Mouse (Mus musculus) heart, postnatal 10 days (tissue): ENCODE results near the gene Sap30bp. TPM values are rescaled to one million over a fixed set of nuclear protein-coding genes. Genes with fewer than 3 reads are reported as not detected.
A peak's percentile ranks its signal among the peaks of the same experiment; 100 is the strongest.

Source experiments
- DNase-seq, 2 experiments: peaks; one replicate each; pipeline ENCODE4 v3.0.0; 2021
- intact Hi-C: fragments of 180-260 bp; cut with DNase I; formaldehyde crosslinking; loops from one replicate; pipeline ENCODE4 v1.15.1; 2025
- total RNA-seq, 2 experiments: library from RNA; stranded (reverse); gene quantifications; 2 replicates each; pipeline ENCODE4 v1.2.3; 2021

The Sap30bp gene
- total RNA-seq, 2 experiments from 2014 or later = 26.6 to 26.7 TPM

DNA sequence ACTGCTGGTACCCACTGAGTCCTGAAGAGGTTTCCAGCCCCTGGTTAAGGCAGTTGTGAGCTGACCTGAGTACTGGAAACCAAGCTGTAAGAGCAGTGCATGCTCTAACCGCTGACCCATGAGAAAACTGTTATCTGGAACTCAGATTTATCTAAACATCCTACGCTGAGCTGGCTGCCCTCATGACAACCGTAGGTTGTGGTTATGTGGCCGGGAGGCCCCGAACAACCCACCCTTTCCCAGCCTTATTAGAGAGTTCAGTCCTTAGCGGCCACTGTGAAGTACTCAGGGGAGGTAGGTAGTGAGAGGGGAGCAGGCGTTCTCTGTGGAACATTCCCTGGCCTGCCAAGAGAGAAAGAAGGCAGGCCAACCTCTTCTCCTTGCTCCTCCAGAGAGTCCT is 65.9 kb downstream of the Sap30bp start:
- DNase-seq = no peak
- intact Hi-C loops = loop anchor here (1.0 kb wide), 1 partner anchor 60 kb away; no protein-coding TSS in a partner anchor

DNA sequence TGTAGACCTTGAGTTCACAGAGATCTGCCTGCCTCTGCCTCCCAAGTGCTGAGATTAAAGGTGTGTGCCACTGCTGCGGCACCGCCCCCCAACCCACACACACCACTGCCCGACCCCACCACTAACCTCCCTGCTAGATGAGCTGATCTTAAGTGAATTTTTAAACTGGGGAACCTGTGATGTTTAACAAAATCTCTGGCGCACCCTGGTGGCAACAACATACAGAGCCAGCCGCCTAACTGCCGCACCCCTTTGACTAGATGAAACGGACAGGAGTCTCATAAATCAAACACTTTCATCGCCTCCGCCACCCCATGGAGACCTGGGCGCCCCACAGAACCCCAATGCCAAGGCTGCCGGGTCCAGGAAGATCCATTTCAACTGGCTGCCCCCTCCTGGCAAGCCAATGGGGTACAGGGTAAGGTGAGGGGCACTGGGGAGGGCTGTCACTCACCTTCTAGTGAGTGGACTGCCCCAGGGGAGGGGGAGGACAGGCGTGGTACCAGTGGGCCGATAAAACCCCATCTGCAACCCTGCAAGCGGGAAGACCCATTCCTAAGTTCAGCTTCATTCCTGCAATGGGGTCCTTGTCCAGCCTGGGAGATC is 66.6 kb downstream of the Sap30bp start:
- intact Hi-C loops = loop anchor here (1.0 kb wide), 1 partner anchor 60 kb away; no protein-coding TSS in a partner anchor
- DNase-seq = peak; percentile 78 to 88

GRCm38 (mm10) chr11:116000607-116001006 is 67.5 kb downstream of the Sap30bp start:
- no peak for DNase-seq
- intact Hi-C loops = no loop called here

- intact Hi-C loops = no loop called here
- DNase-seq = no peak
Measured at GRCm38 (mm10) chr11:116001725-116002124, 68.6 kb downstream of the Sap30bp start.

DNA sequence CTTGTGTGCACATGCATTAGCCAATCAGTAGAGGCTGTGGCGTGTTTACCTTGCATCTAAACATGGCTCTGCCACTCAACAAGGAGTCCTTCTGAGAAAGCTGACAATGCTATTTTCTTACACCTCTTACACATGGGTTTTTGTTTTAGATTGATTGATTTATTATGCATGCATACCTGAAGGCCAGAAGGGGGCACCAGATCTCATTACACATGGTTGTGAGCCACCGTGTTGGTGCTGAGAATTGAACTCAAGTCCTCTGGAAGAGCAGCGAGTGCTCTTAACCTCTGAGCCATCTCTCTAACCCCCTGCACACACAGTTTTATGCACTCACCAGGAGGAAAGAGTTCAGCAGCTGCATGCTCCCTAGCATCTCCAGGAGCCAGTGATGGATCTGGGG is 69.8 kb downstream of the Sap30bp start:
- intact Hi-C loops = no loop called here
- DNase-seq = no peak

- intact Hi-C loops = no loop called here
- DNase-seq = no peak
Measured at GRCm38 (mm10) chr11:116004186-116004823, 71.2 kb downstream of the Sap30bp start.

- intact Hi-C loops = no loop called here
- peak; percentile 85 to 86 for DNase-seq
Measured at GRCm38 (mm10) chr11:116004840-116005700, 72.0 kb downstream of the Sap30bp start.

DNA sequence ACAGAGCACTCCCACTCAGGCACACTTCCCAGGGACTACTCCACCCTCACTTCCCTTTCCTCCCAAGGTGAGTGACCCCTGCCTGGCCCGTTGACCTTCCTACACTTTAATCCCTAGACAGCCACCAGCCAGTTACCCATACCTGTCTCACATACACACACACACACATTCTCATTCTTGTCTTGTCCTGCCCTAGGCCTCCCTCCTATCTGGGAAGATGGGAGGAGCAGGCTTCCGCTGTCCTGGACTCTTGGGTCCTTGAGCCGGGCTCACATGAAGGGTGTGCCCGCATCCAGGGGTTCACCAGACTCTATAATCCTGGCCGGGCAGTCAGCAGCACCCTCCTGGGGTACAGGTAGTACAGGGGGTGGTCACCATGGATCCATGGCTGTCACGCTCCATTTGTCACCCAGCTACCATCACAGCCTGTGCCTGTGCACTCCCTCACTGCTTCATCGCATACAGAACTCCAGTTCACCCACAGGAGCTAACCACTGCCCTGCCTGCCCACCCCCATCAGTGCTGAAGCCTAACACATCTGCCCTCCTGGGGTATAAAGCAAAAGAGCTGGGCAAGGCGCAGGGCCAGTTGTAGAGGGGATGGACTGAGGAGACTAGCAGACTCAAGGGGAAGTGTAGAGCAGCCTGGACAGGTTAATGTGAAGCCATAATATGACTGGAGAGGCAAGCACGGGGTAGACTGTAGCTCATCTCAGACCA is 72.8 kb downstream of the Sap30bp start:
- intact Hi-C loops = no loop called here
- DNase-seq = no peak

DNA sequence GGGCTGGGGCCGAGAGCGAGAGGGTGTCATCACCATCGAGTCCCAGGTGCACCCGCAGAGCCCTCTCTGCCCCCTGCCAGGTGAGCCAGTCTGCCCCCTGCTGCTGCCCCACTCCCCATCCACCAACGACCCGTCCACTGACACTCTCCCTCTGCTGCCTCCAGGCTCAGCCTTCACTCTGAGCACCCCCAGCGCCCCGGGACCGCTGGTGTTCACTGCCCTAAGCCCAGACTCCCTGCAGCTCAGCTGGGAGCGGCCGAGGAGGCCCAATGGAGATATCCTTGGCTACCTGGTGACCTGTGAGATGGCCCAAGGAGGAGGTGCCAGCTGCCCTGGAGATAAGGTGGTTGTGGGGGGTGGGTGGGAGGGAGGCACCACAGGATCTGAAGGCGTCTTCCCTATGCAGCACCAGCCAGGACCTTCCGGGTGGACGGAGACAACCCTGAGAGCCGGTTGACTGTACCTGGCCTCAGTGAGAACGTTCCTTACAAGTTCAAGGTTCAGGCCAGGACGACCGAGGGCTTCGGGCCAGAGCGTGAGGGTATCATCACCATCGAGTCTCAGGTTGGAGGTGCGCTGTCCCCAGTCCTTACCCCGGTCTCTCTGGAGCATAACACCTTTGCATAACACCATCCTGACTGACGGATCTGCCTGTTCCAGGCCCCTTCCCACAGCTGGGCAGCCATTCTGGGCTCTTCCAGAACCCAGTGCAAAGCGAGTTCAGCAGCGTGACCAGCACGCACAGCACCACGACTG is 74.2 kb downstream of the Sap30bp start:
- intact Hi-C loops = no loop called here

GRCm38 (mm10) chr11:116008411-116008810 is 75.3 kb downstream of the Sap30bp start:
- intact Hi-C loops = no loop called here
- no peak for DNase-seq

More for the DNA sequence above, 74.2 kb downstream of the Sap30bp start:
- no peak for DNase-seq

DNA sequence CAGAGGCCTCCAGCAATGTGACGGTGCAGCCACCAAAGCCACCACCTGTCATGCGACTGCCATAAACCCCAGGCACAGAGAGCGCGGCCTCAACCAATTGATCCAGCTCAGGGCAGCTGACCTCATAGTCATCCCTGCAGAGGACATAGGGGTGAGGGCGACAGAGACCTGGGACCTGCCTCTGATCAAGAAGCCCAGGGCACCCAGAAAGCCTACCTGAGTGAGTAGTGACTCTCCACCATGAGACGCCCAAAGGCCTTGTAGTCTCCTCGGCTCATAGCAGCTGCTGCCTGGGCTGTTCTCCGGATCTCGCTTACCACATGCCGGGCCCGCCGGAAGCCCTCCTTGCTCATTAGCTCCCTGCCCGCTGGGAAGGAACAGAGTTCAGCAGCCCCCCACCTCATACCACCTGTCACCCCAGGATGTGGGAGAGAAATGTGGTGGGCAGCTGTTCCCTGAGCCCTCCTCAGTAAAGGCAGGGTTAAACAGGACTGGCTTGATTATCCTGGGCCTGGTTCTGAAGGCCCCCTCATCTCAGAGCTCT is 75.8 kb downstream of the Sap30bp start:
- intact Hi-C loops = no loop called here
- no peak for DNase-seq

DNA sequence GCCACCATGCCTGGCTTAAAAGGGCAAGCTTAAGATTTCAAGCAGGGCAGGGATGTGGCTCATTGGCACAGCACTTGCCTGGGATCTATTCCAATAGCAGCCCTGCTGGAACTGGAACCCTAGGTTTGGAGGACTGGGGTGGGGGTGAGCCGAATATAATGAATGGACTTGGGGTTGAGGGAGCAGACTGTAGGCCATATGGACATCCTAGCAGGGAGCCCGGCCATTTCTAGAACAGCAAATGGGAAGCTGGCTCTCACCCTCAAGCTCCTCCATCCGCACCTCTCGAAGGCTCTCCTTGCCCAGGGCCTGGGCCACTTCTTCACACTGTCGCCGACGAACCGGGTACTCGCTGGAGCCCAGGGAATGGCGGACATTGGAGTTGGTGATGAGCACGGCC is 76.6 kb downstream of the Sap30bp start:
- no peak for DNase-seq
- intact Hi-C loops = loop anchor here (5.0 kb wide), 1 partner anchor 123 kb away; the partner anchor contains the start of gene Trim65

DNA sequence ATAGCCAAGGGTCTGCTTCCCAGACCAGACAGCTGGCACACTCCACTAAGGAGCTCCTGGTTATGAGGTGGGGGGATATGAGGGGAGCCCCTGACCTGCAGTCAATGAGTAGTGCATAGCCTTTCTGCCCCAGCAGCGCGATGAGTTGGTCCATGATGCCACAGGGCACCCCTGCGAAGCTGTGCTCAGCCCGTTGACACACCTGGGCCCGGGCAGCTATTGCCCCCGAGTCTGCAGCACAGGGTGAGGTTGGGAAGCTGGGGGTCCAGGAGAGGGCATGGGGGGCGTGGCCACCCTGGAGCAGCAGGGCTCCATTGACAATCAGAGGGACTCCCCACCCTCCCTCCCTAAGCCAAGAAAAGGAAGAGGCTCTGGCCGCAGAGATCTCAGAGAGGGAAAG is 77.1 kb downstream of the Sap30bp start:
- intact Hi-C loops = loop anchor here (5.0 kb wide), 1 partner anchor 122 kb away; the partner anchor contains the start of gene Trim65
- no peak for DNase-seq

DNA sequence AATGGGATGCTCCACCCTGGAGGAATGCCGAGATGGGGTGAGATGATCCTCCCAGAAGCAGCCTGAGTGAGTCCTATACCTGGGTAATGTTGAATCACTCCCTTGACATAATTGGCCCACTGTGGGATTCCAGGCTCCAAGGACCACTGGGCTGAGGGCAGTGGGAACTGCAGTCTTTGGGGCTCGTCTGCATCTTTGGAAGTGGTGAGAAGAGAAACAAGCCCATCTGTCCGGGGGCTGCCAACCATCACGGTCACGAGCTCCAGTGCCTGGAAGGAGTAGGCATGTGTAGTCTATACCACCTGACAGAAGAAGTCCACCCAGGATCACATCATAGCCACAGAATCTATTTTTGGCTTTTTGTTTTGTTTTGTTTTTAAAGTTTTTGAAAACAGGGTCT is 77.9 kb downstream of the Sap30bp start:
- no peak for DNase-seq
- intact Hi-C loops = loop anchor here (5.0 kb wide), 1 partner anchor 121 kb away; the partner anchor contains the start of gene Trim65

- intact Hi-C loops = loop anchor here (5.0 kb wide), 1 partner anchor 121 kb away; the partner anchor contains the start of gene Trim65
- DNase-seq = no peak
Measured at GRCm38 (mm10) chr11:116011529-116012261, 78.6 kb downstream of the Sap30bp start.

GRCm38 (mm10) chr11:116012262-116012947 is 79.3 kb downstream of the Sap30bp start, which contains the start of gene Galk1:
Galk1 (minus strand) TSS chr11:116012719.
- DNase-seq = peak; percentile 92
- intact Hi-C loops = loop anchor here (5.0 kb wide), 1 partner anchor 120 kb away; the partner anchor contains the start of gene Trim65

DNA sequence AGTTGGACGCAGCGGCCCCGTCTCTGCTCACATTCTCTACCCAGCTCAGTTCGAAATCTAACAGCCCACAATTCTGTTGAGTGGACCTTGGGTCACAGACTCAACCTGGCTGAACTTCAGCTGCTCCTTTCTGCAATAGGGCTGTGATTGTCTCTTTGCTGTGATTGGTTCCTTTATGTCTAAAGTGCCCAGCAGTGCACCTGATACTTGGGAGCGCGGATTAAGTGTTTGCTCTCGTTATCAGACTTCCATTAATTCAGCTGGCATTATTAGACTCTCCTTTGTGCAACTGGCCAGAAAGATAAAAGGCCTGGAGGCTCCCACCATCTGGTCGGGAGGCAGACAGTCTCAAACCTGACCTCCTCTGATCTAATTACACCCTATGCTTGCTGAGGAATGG is 81.7 kb downstream of the Sap30bp start:
- DNase-seq = no peak
- intact Hi-C loops = loop anchor here (5.0 kb wide), 1 partner anchor 117 kb away; the partner anchor contains the start of gene Trim65
